Mouse (Mus musculus): ENCODE results near the gene Tnip1. TPM values are rescaled to one million over a fixed set of nuclear protein-coding genes. Genes with fewer than 3 reads are reported as not detected.
A peak's percentile ranks its signal among the peaks of the same experiment; 100 is the strongest.

The Tnip1 gene
- polyA plus RNA-seq, 1 experiment from 2014 or later = 10.8 TPM

- WGBS = 52% methylated on average over 8 of the region's 8 CpGs
- no peak for ATAC-seq
Measured at GRCm38 (mm10) chr11:54882671-54883070, 80.0 kb downstream of the Tnip1 start.

GRCm38 (mm10) chr11:54881051-54881474 is 81.7 kb downstream of the Tnip1 start:
- H3K27ac ChIP-seq = no peak overlapping the region
- H3K27me3 ChIP-seq = no peaks in the 10 kb centered on the region
- no peak for ATAC-seq
- no peak overlapping the region for H3K9ac ChIP-seq
- no peaks in the 10 kb centered on the region for H3K9me3 ChIP-seq (replicated peaks)
- 9% methylated on average over 2 of the region's 2 CpGs for WGBS
- H3K4me3 ChIP-seq = no peak overlapping the region
- H3K36me3 ChIP-seq (ENCODE audit: poor library complexity, severe bottlenecking) = no peaks in the 10 kb centered on the region
- no peaks in the 10 kb centered on the region for H3K4me1 ChIP-seq
- H3K4me2 ChIP-seq = no peak overlapping the region

More at GRCm38 (mm10) chr11:54882671-54883070, 80.0 kb downstream of the Tnip1 start:
- Histone ChIP-seq H3K9me3 (replicated peaks) (no peaks in the 10 kb centered on the region), H3K9ac (no peak overlapping the region), H3K4me1 (no peaks in the 10 kb centered on the region), H3K27ac (no peak overlapping the region), H3K36me3 (ENCODE audit: poor library complexity, severe bottlenecking) (no peaks in the 10 kb centered on the region), H3K4me3 (no peak overlapping the region), H3K27me3 (no peaks in the 10 kb centered on the region), H3K4me2 (no peak overlapping the region)

GRCm38 (mm10) chr11:54879922-54880321 is 82.8 kb downstream of the Tnip1 start:
- ATAC-seq = no peak
- H3K9me3 ChIP-seq (replicated peaks) = no peaks in the 10 kb centered on the region
- H3K9ac ChIP-seq = no peak overlapping the region
- 0 out of 2 replicates have a peak, but pooled peaks cover 2% of the 10 kb centered on the region for H3K36me3 ChIP-seq (ENCODE audit: poor library complexity, severe bottlenecking)
- no peak overlapping the region for H3K27ac ChIP-seq
- no peak overlapping the region for H3K4me2 ChIP-seq
- no peak overlapping the region for H3K4me3 ChIP-seq
- WGBS = 86% methylated on average over 10 of the region's 10 CpGs
- H3K4me1 ChIP-seq = no peaks in the 10 kb centered on the region
- no peaks in the 10 kb centered on the region for H3K27me3 ChIP-seq

- Histone ChIP-seq H3K27ac (no peak overlapping the region), H3K4me3 (no peak overlapping the region), H3K9me3 (replicated peaks) (no peaks in the 10 kb centered on the region), H3K4me1 (no peaks in the 10 kb centered on the region), H3K36me3 (ENCODE audit: poor library complexity, severe bottlenecking) (peaks cover 3% of the 10 kb centered on the region), H3K27me3 (no peaks in the 10 kb centered on the region), H3K9ac (no peak overlapping the region), H3K4me2 (no peak overlapping the region)
- peak; percentile 38; the same call in 1 of the 2 replicates for ATAC-seq
- WGBS = 46% methylated on average over 4 of the region's 4 CpGs
Measured at GRCm38 (mm10) chr11:54879434-54879833, 83.3 kb downstream of the Tnip1 start.

GRCm38 (mm10) chr11:54878893-54879292 is 83.8 kb downstream of the Tnip1 start:
- no peaks in the 10 kb centered on the region for H3K9me3 ChIP-seq (replicated peaks)
- H3K27ac ChIP-seq = no peak overlapping the region
- no peak for ATAC-seq
- 88% methylated on average over 6 of the region's 6 CpGs for WGBS
- H3K27me3 ChIP-seq = no peaks in the 10 kb centered on the region
- H3K4me3 ChIP-seq = no peak overlapping the region
- no peak overlapping the region for H3K9ac ChIP-seq
- H3K4me2 ChIP-seq = no peak overlapping the region
- no peaks in the 10 kb centered on the region for H3K4me1 ChIP-seq
- H3K36me3 ChIP-seq (ENCODE audit: poor library complexity, severe bottlenecking) = peaks cover 8% of the 10 kb centered on the region

- WGBS = 94% methylated on average over 5 of the region's 5 CpGs
- Histone ChIP-seq H3K36me3 (ENCODE audit: poor library complexity, severe bottlenecking) (peaks cover 36% of the 10 kb centered on the region), H3K9me3 (replicated peaks) (no peaks in the 10 kb centered on the region), H3K4me2 (no peak overlapping the region), H3K27me3 (no peaks in the 10 kb centered on the region), H3K4me1 (no peaks in the 10 kb centered on the region), H3K9ac (no peak overlapping the region), H3K27ac (no peak overlapping the region), H3K4me3 (no peak overlapping the region)
- no peak for ATAC-seq
Measured at GRCm38 (mm10) chr11:54876031-54876430, 86.7 kb downstream of the Tnip1 start.

GRCm38 (mm10) chr11:54871831-54872537 is 90.7 kb downstream of the Tnip1 start:
- no peak overlapping the region for H3K9ac ChIP-seq
- ATAC-seq = no peak
- H3K4me2 ChIP-seq = no peak overlapping the region
- H3K9me3 ChIP-seq (replicated peaks) = no peaks in the 10 kb centered on the region
- H3K36me3 ChIP-seq (ENCODE audit: poor library complexity, severe bottlenecking) = peaks cover 56% of the 10 kb centered on the region
- 76% methylated on average over 7 of the region's 7 CpGs for WGBS
- H3K27me3 ChIP-seq = no peaks in the 10 kb centered on the region
- H3K4me1 ChIP-seq = peaks cover 27% of the 10 kb centered on the region
- H3K4me3 ChIP-seq = no peak overlapping the region
- no peak overlapping the region for H3K27ac ChIP-seq

GRCm38 (mm10) chr11:54869318-54869717 is 93.4 kb downstream of the Tnip1 start:
- peaks cover 52% of the 10 kb centered on the region for H3K36me3 ChIP-seq (ENCODE audit: poor library complexity, severe bottlenecking)
- H3K9ac ChIP-seq = 0 out of 2 replicates have a peak overlapping the region, but pooled peaks have one; percentile 3
- 86% methylated on average over 3 of the region's 3 CpGs for WGBS
- H3K4me2 ChIP-seq = peak overlapping the region; percentile 73; the same call in 1 of the 2 replicates
- peaks cover 27% of the 10 kb centered on the region for H3K4me1 ChIP-seq
- H3K27ac ChIP-seq = no peak overlapping the region
- H3K9me3 ChIP-seq (replicated peaks) = no peaks in the 10 kb centered on the region
- no peak overlapping the region for H3K4me3 ChIP-seq
- no peaks in the 10 kb centered on the region for H3K27me3 ChIP-seq
- no peak for ATAC-seq

GRCm38 (mm10) chr11:54868445-54868844 is 94.3 kb downstream of the Tnip1 start:
- peaks cover 43% of the 10 kb centered on the region for H3K36me3 ChIP-seq (ENCODE audit: poor library complexity, severe bottlenecking)
- no peak overlapping the region for H3K27ac ChIP-seq
- WGBS = 73% methylated on average over 2 of the region's 2 CpGs
- no peak for ATAC-seq
- H3K4me3 ChIP-seq = 0 out of 2 replicates have a peak overlapping the region, but pooled peaks have one; percentile 86
- no peak overlapping the region for H3K9ac ChIP-seq
- H3K4me1 ChIP-seq = peaks cover 27% of the 10 kb centered on the region
- H3K4me2 ChIP-seq = peak overlapping the region; percentile 73
- no peaks in the 10 kb centered on the region for H3K27me3 ChIP-seq
- no peaks in the 10 kb centered on the region for H3K9me3 ChIP-seq (replicated peaks)

- Histone ChIP-seq H3K4me1 (peaks cover 27% of the 10 kb centered on the region), H3K9ac (no peak overlapping the region), H3K4me3 (peak overlapping the region; percentile 86), H3K9me3 (replicated peaks) (no peaks in the 10 kb centered on the region), H3K27me3 (no peaks in the 10 kb centered on the region), H3K4me2 (peak overlapping the region; percentile 73), H3K27ac (no peak overlapping the region), H3K36me3 (ENCODE audit: poor library complexity, severe bottlenecking) (peaks cover 39% of the 10 kb centered on the region)
- ATAC-seq = no peak
- 91% methylated on average over 3 of the region's 3 CpGs for WGBS
Measured at GRCm38 (mm10) chr11:54867903-54868434, 94.7 kb downstream of the Tnip1 start.

GRCm38 (mm10) chr11:54867049-54867385 is 95.7 kb downstream of the Tnip1 start:
- Histone ChIP-seq H3K36me3 (ENCODE audit: poor library complexity, severe bottlenecking) (peaks cover 30% of the 10 kb centered on the region), H3K9me3 (replicated peaks) (no peaks in the 10 kb centered on the region), H3K27me3 (no peaks in the 10 kb centered on the region), H3K4me1 (peaks cover 27% of the 10 kb centered on the region), H3K9ac (peak overlapping the region; percentile 98), H3K4me3 (peak overlapping the region; percentile 86), H3K4me2 (peak overlapping the region; percentile 73), H3K27ac (peak overlapping the region; percentile 89)
- peak; percentile 1; the same call in 1 of the 2 replicates for ATAC-seq
- 3% methylated on average over 5 of the region's 5 CpGs for WGBS

- peak; percentile 89 for ATAC-seq
- H3K4me1 ChIP-seq = peaks cover 29% of the 10 kb centered on the region
- H3K4me2 ChIP-seq = peak within 1 kb of the TSS; percentile 73
- H3K9me3 ChIP-seq (replicated peaks) = no peaks in the 10 kb centered on the region
- H3K27me3 ChIP-seq = no peaks in the 10 kb centered on the region
- H3K9ac ChIP-seq = peak within 1 kb of the TSS; percentile 98
- under 1% methylated on average over 98 of the region's 107 CpGs for WGBS
- peaks cover 23% of the 10 kb centered on the region for H3K36me3 ChIP-seq (ENCODE audit: poor library complexity, severe bottlenecking)
- peak within 1 kb of the TSS; percentile 89 for H3K27ac ChIP-seq
- H3K4me3 ChIP-seq = peak within 1 kb of the TSS; percentile 86
Measured at GRCm38 (mm10) chr11:54866119-54867048, 96.3 kb downstream of the Tnip1 start, which contains the start of gene Hint1. Hint1 (plus strand) TSS chr11:54866383.
